Mouse (Mus musculus) midbrain, embryonic 11.5 days (tissue): Measurements from ENCODE around the gene Sult1b1. TPM values are rescaled to one million over a fixed set of nuclear protein-coding genes. Genes with fewer than 3 reads are reported as not detected.

Experiments used
- ATAC-seq: fragments of 200-750 bp; cut with Nextera tagmentation; 2 replicates; pipeline ENCODE4 v1.8.0; 2017; ENCODE audit warnings: moderate TSS enrichment, moderate library complexity; ENCODE audit not compliant: low FRiP score
- DNase-seq: peaks from one replicate; pipeline ENCODE4 v3.0.0; 2015; ENCODE audit warnings: low spot score; ENCODE audit errors: missing footprints
- H3K27ac ChIP-seq: fragments of 300-500 bp; sonication (generic); 2 replicates; pipeline ENCODE4 v1.5.1; 2014; ENCODE audit warnings: low read depth, low read length
- H3K27me3 ChIP-seq: fragments of 300-500 bp; sonication (generic); 2 replicates; pipeline ENCODE4 v1.6.1; 2014; ENCODE audit warnings: mild to moderate bottlenecking, low read length, moderate library complexity, mixed read lengths; ENCODE audit not compliant: control insufficient read depth, insufficient read depth
- H3K36me3 ChIP-seq: fragments of 300-500 bp; sonication (generic); 2 replicates; pipeline ENCODE4 v1.6.1; 2014; ENCODE audit warnings: mild to moderate bottlenecking, low read length, moderate library complexity, mixed read lengths; ENCODE audit not compliant: control insufficient read depth, insufficient read depth
- H3K4me1 ChIP-seq: fragments of 300-500 bp; sonication (generic); 2 replicates; pipeline ENCODE4 v1.6.1; 2014; ENCODE audit warnings: low read length; ENCODE audit not compliant: control insufficient read depth, insufficient read depth
- H3K4me2 ChIP-seq: fragments of 300-500 bp; sonication (generic); 2 replicates; pipeline ENCODE4 v1.6.1; 2014; ENCODE audit warnings: mild to moderate bottlenecking, moderate library complexity
- H3K4me3 ChIP-seq: fragments of 300-500 bp; sonication (generic); 2 replicates; pipeline ENCODE4 v1.5.1; 2014; ENCODE audit warnings: low read depth, low read length
- H3K9ac ChIP-seq: fragments of 300-500 bp; sonication (generic); 2 replicates; pipeline ENCODE4 v1.6.1; 2014; ENCODE audit warnings: low read length
- H3K9me3 ChIP-seq: fragments of 300-500 bp; sonication (generic); 2 replicates; pipeline ENCODE4 v1.6.1; 2016; ENCODE audit warnings: low read length; ENCODE audit not compliant: control insufficient read depth
- WGBS: fragments of 180-500 bp; shearing (Covaris S2); extraction: QIAGEN DNeasy Blood & Tissue Kit; methylation state at CpG from one replicate; pipeline ENCODE4 v1.1.7; 2014; 5-methylcytosine and 5-hydroxymethylcytosine counted together
- polyA plus RNA-seq: library from polyadenylated mRNA; unstranded; fragments of >200 nt; fragmentation: Nextera tagmentation; extraction: Ambion mirVana; gene quantifications from 2 replicates; pipeline ENCODE4 v1.2.1, GENCODE M21; 2014

Sult1b1 gene
- polyA plus RNA-seq, result not detected in 2 replicates

- no peak for DNase-seq
- Histone ChIP-seq H3K27ac (no peak within 1 kb of the TSS), H3K4me1 (no peaks in the 10 kb centered on the region), H3K27me3 (no peaks in the 10 kb centered on the region), H3K4me3 (no peak within 1 kb of the TSS), H3K9ac (no peak within 1 kb of the TSS), H3K9me3 (no peaks in the 10 kb centered on the region), H3K36me3 (no peaks in the 10 kb centered on the region), H3K4me2 (no peak within 1 kb of the TSS)
- ATAC-seq, result no peak
- WGBS, result 88% methylated on average over 2 of the region's 2 CpGs
Measured at GRCm38 (mm10) chr5:87538111-87538510, at the start of gene Sult1b1. Gene Sult1b1, minus strand, starts transcription at chr5:87538195.

DNA sequence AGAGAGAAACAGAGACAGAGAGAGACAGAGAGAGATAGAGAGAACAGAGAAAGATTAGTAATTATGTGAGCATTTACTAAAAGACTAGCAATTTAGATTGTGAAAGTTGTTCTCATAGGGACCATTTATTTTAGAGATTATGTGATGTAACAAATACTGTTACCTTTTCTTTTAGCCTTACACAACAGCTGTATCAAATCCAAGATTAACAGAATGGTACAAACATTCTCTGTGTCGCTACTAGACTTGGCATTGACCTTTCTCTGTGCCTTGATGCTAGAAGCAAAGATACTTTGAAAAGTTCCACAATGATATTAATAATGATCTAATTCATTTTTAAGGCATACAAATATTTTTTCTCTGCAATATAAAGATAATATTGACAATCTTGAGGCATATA, 42.4 kb upstream of the Sult1b1 start:
- Histone ChIP-seq H3K27ac (no peak overlapping the region), H3K4me2 (no peak overlapping the region), H3K27me3 (no peaks in the 10 kb centered on the region), H3K9me3 (no peaks in the 10 kb centered on the region), H3K4me3 (no peak overlapping the region), H3K9ac (no peak overlapping the region), H3K4me1 (no peaks in the 10 kb centered on the region), H3K36me3 (no peaks in the 10 kb centered on the region)
- ATAC-seq, result no peak
- DNase-seq, result no peak
- WGBS, result 79% methylated on average over 1 of the region's 1 CpGs

GRCm38 (mm10) chr5:87574174-87574573, 36.2 kb upstream of the Sult1b1 start:
- no peak overlapping the region for H3K9ac ChIP-seq
- 77% methylated on average over 1 of the region's 1 CpGs for WGBS
- H3K4me1 ChIP-seq, result no peaks in the 10 kb centered on the region
- no peaks in the 10 kb centered on the region for H3K36me3 ChIP-seq
- no peak for DNase-seq
- H3K27ac ChIP-seq, result no peak overlapping the region
- H3K4me3 ChIP-seq, result no peak overlapping the region
- H3K4me2 ChIP-seq, result no peak overlapping the region
- no peaks in the 10 kb centered on the region for H3K27me3 ChIP-seq
- H3K9me3 ChIP-seq, result no peaks in the 10 kb centered on the region
- no peak for ATAC-seq

GRCm38 (mm10) chr5:87573490-87573889, 35.5 kb upstream of the Sult1b1 start:
- H3K27me3 ChIP-seq, result no peaks in the 10 kb centered on the region
- H3K9ac ChIP-seq, result no peak overlapping the region
- H3K27ac ChIP-seq, result no peak overlapping the region
- H3K9me3 ChIP-seq, result no peaks in the 10 kb centered on the region
- H3K36me3 ChIP-seq, result no peaks in the 10 kb centered on the region
- H3K4me3 ChIP-seq, result no peak overlapping the region
- ATAC-seq, result no peak
- WGBS, result 71% methylated on average over 5 of the region's 5 CpGs
- no peak for DNase-seq
- no peak overlapping the region for H3K4me2 ChIP-seq
- H3K4me1 ChIP-seq, result no peaks in the 10 kb centered on the region

- Histone ChIP-seq H3K27ac (no peak overlapping the region), H3K9me3 (no peaks in the 10 kb centered on the region), H3K4me3 (no peak overlapping the region), H3K4me2 (no peak overlapping the region), H3K4me1 (no peaks in the 10 kb centered on the region), H3K27me3 (no peaks in the 10 kb centered on the region), H3K9ac (no peak overlapping the region), H3K36me3 (no peaks in the 10 kb centered on the region)
- ATAC-seq (no peak), DNase-seq (no peak)
- WGBS, result 86% methylated on average over 6 of the region's 6 CpGs
Measured at GRCm38 (mm10) chr5:87572781-87573180, 34.8 kb upstream of the Sult1b1 start.

- Histone ChIP-seq H3K4me3 (no peak within 1 kb of the TSS), H3K4me2 (no peak within 1 kb of the TSS), H3K4me1 (no peaks in the 10 kb centered on the region), H3K27me3 (no peaks in the 10 kb centered on the region), H3K9me3 (no peaks in the 10 kb centered on the region), H3K36me3 (no peaks in the 10 kb centered on the region), H3K9ac (no peak within 1 kb of the TSS), H3K27ac (no peak within 1 kb of the TSS)
- no peak for DNase-seq
- 85% methylated on average over 5 of the region's 5 CpGs for WGBS
- ATAC-seq, result no peak
Measured at GRCm38 (mm10) chr5:87568845-87569244, 30.9 kb upstream of the Sult1b1 start, which contains the start of gene Sult1d1. Gene Sult1d1, minus strand, starts transcription at chr5:87569027.

GRCm38 (mm10) chr5:87567306-87567705, 29.3 kb upstream of the Sult1b1 start:
- no peak for ATAC-seq
- no peak overlapping the region for H3K4me2 ChIP-seq
- no peak for DNase-seq
- 87% methylated on average over 1 of the region's 1 CpGs for WGBS
- H3K27ac ChIP-seq, result no peak overlapping the region
- H3K27me3 ChIP-seq, result no peaks in the 10 kb centered on the region
- H3K4me1 ChIP-seq, result no peaks in the 10 kb centered on the region
- no peaks in the 10 kb centered on the region for H3K36me3 ChIP-seq
- no peak overlapping the region for H3K4me3 ChIP-seq
- H3K9ac ChIP-seq, result no peak overlapping the region
- H3K9me3 ChIP-seq, result no peaks in the 10 kb centered on the region

DNA sequence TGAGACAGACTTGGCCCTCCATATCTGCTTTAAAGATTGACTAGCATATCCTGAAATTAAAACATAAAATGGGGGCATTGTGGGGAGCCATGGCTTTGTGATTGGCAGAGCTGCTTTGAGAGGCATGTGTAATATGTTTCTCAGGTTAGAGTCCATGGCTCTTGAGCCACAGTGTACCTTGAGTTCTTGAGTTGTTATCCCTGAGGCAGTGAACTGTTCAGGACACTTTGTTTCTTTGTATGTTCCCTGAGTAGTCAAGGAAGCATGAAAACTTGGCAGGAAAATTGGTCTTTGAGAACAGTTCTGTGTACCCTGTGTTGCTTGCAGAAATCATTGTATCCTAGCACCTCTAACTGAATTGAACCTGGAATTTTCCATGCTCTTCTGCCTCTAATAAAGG, 25.0 kb upstream of the Sult1b1 start:
- H3K9me3 ChIP-seq, result no peaks in the 10 kb centered on the region
- H3K27me3 ChIP-seq, result no peaks in the 10 kb centered on the region
- no peak overlapping the region for H3K4me3 ChIP-seq
- DNase-seq (no peak), ATAC-seq (no peak)
- no peak overlapping the region for H3K9ac ChIP-seq
- H3K4me2 ChIP-seq, result no peak overlapping the region
- no peaks in the 10 kb centered on the region for H3K4me1 ChIP-seq
- H3K27ac ChIP-seq, result no peak overlapping the region
- no peaks in the 10 kb centered on the region for H3K36me3 ChIP-seq

DNA sequence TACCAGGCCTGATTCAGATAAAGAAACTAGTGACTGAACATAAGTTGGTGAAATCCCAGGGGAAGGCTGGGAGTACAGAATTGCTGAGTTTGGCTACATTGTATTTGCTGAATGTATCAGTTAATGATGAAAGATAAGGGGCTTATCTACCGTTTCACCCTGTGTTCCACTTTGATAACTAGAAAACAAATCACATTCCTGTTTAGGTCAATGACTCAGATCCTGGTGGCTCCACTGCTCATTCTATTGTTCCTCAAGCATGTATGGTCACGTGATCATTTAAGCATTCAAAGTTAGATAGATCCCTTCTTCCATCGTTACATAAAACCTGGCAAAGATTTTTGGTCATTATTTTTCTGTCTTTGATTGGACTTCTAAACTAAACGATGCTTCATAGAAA, 24.5 kb upstream of the Sult1b1 start:
- H3K9ac ChIP-seq, result no peak overlapping the region
- no peaks in the 10 kb centered on the region for H3K9me3 ChIP-seq
- DNase-seq (no peak), ATAC-seq (no peak)
- no peaks in the 10 kb centered on the region for H3K27me3 ChIP-seq
- no peaks in the 10 kb centered on the region for H3K4me1 ChIP-seq
- no peak overlapping the region for H3K4me2 ChIP-seq
- no peaks in the 10 kb centered on the region for H3K36me3 ChIP-seq
- WGBS, result 82% methylated on average over 4 of the region's 4 CpGs
- H3K27ac ChIP-seq, result no peak overlapping the region
- no peak overlapping the region for H3K4me3 ChIP-seq

- no peaks in the 10 kb centered on the region for H3K27me3 ChIP-seq
- H3K9me3 ChIP-seq, result no peaks in the 10 kb centered on the region
- no peak for DNase-seq
- no peaks in the 10 kb centered on the region for H3K36me3 ChIP-seq
- no peak overlapping the region for H3K4me3 ChIP-seq
- no peak overlapping the region for H3K27ac ChIP-seq
- H3K4me1 ChIP-seq, result no peaks in the 10 kb centered on the region
- H3K9ac ChIP-seq, result no peak overlapping the region
- H3K4me2 ChIP-seq, result no peak overlapping the region
- WGBS, result 71% methylated on average over 5 of the region's 5 CpGs
- ATAC-seq, result no peak
Measured at GRCm38 (mm10) chr5:87560145-87560544, 22.1 kb upstream of the Sult1b1 start.
